9 mouse cellular contexts compared by ENCODE assay signal in the genomic region with DNA sequence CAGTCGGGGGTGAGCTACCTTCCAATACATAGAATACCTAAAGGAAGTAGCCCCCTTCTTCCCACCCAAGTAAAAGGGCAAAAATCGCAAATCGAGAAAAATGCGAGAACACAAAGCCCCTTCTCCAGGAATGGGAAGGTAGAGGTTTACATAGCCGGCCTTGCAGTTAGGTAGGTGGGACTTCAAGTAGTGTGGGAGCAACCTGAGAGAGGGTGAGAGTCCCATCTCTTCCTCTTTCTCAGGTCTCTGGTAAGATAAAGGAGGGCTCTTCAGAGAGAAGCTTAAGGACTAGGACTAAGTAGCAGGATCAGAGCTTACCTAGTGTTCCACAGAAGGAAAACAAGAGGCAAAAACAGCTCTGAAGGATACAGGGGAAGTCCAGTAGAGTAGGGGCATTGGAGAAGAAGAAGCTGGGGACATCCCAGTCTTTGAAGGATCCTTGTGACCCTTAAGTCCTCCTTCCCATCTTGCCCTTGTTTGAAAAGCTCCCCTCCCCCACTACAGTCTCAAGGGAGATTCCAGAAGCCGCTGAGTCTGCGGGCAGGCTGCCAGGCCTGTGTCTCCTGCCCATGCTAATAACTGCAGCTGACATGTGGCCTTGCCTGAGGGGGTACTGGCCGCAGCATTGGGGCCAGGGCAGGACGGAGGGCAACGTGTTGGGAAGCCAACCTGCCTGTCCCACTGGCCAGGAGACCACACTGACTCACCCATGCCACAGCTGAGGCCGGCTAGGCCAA. TPM values are rescaled to one million over a fixed set of nuclear protein-coding genes. Genes with fewer than 3 reads are reported as not detected.
DNase-seq lines count a peak whose midpoint lies in the region; ATAC-seq and TF ChIP-seq lines count a peak whose summit lies in the region.
"Had no signal": no experiment of that assay in that cellular context is flagged by ENCODE, and none has a peak within 500 bp of the region (broad histone marks: within the 10 kb centered on the region; RNA-seq: fewer than 3 reads in every experiment).

No protein-coding gene starts in this region.

- H3K27ac ChIP-seq in heart, embryonic 10.5 days: peak overlapping the region; percentile 83
- peak overlapping the region; percentile 80 for H3K27ac ChIP-seq in lung, embryonic 14.5 days (ENCODE audit: low read depth)
- H3K27ac ChIP-seq in spleen, adult 2 months (ENCODE audit: insufficient read depth, low read length): peak overlapping the region; percentile 96

- H3K36me3 ChIP-seq in heart, embryonic 10.5 days: no peaks in the 10 kb centered on the region
- H3K36me3 ChIP-seq in lung, embryonic 14.5 days (ENCODE audit: insufficient read depth): no peaks in the 10 kb centered on the region
- no peaks in the 10 kb centered on the region for H3K36me3 ChIP-seq in spleen, adult 2 months (ENCODE audit: control insufficient read depth, insufficient read depth, low read length)

- TF ChIP-seq CTCF in lung, embryonic 14.5 days (IDR thresholded peaks at IDR 0.05; ENCODE audit: low read depth): no peak
- TF ChIP-seq CTCF in spleen, adult 2 months (IDR thresholded peaks at IDR 0.05; ENCODE audit: extremely low read depth, insufficient read depth, insufficient read length, insufficient replicate concordance): no peak

- peak overlapping the region; percentile 47; the same call in 1 of the 2 replicates for H3K9ac ChIP-seq in lung, embryonic 14.5 days

- H3K27me3 ChIP-seq in heart, embryonic 10.5 days (ENCODE audit: insufficient read depth, poor library complexity, severe bottlenecking): peaks cover 41% of the 10 kb centered on the region
- H3K27me3 ChIP-seq in lung, embryonic 14.5 days (ENCODE audit: insufficient read depth, low read length): peaks cover 5% of the 10 kb centered on the region
- H3K27me3 ChIP-seq in spleen, adult 2 months (ENCODE audit: control insufficient read depth, insufficient read depth, low read length): no peaks in the 10 kb centered on the region

- ATAC-seq in lung, embryonic 14.5 days (ENCODE audit: insufficient read depth): no peak

- peaks cover 90% of the 10 kb centered on the region for H3K4me1 ChIP-seq in heart, embryonic 10.5 days
- H3K4me1 ChIP-seq in lung, embryonic 14.5 days (ENCODE audit: insufficient read depth): peaks cover 56% of the 10 kb centered on the region
- H3K4me1 ChIP-seq in spleen, adult 2 months (ENCODE audit: control insufficient read depth, insufficient read depth, insufficient read length): peaks cover 37% of the 10 kb centered on the region

- 33% methylated on average over 11 of the region's 11 CpGs for WGBS in heart, embryonic 10.5 days
- 25% methylated on average over 11 of the region's 11 CpGs for WGBS in lung, embryonic 14.5 days
- WGBS in spleen, adult 2 months: 28% methylated on average over 11 of the region's 11 CpGs

- peak overlapping the region; percentile 99 for H3K4me2 ChIP-seq in lung, embryonic 14.5 days

- no peaks in the 10 kb centered on the region for H3K9me3 ChIP-seq in heart, embryonic 10.5 days
- no peaks in the 10 kb centered on the region for H3K9me3 ChIP-seq in lung, embryonic 14.5 days (ENCODE audit: low read depth, low read length)

- TF ChIP-seq POLR2A in spleen, adult 2 months (IDR thresholded peaks at IDR 0.05; ENCODE audit: low read depth, low read length): no peak

- peak overlapping the region; percentile 75 for H3K4me3 ChIP-seq in heart, embryonic 10.5 days
- no peak overlapping the region; the same call in 1 of the 2 replicates for H3K4me3 ChIP-seq in lung, embryonic 14.5 days (ENCODE audit: low read depth, low read length)
- peak overlapping the region; percentile 50; the same call in 1 of the 2 replicates for H3K4me3 ChIP-seq in spleen, adult 2 months (ENCODE audit: extremely low read depth, insufficient read depth, insufficient read length)

- peak; percentile 54 to 64 for DNase-seq in spleen, adult 18-20 months
- DNase-seq in spleen, adult 12 weeks (ENCODE audit: low spot score): no peak
- peak; percentile 43 to 63 for DNase-seq in cerebellum, adult 18-20 months
- DNase-seq in heart, embryonic 10.5 days (ENCODE audit: low spot score): no peak
- peak; percentile 98 for DNase-seq in kidney, adult 9 months
- peak; percentile 93 for DNase-seq in lung, embryonic 14.5 days
- DNase-seq in spleen, adult 2 months (ENCODE audit: low read depth in 1 of 2, low spot score in 2 of 2): peak in 1 of 2 experiments; percentile 53
- DNase-seq in embryo, embryonic 10 days (ENCODE audit: low spot score): no peak

RNA-seq across cellular contexts. Expression of gene Junb, which starts 2.3 kb away (rescaled TPM):
- 9.5 and 11.4 TPM in 2 replicates for polyA plus RNA-seq in heart, embryonic 10.5 days (2016; fragmentation: Nextera tagmentation; extraction: Ambion mirVana)
- 12.8 and 15.4 TPM in 2 replicates for polyA plus RNA-seq in lung, embryonic 14.5 days (2014; fragmentation: Nextera tagmentation; extraction: Ambion mirVana)
- polyA plus RNA-seq in spleen, adult 2 months (2012; rRNA removed): 89.2 and 154 TPM in 2 replicates

RNA-seq across cellular contexts. Expression of gene Hook2, which starts 9.6 kb away (rescaled TPM):
- 8.4 and 14.7 TPM in 2 replicates for polyA plus RNA-seq in heart, embryonic 10.5 days (2016; fragmentation: Nextera tagmentation; extraction: Ambion mirVana)
- 15.2 and 18.0 TPM in 2 replicates for polyA plus RNA-seq in lung, embryonic 14.5 days (2014; fragmentation: Nextera tagmentation; extraction: Ambion mirVana)
- polyA plus RNA-seq in spleen, adult 2 months (2012; rRNA removed): 3.6 and 3.9 TPM in 2 replicates

RNA-seq across cellular contexts. Expression of gene Rnaseh2a, which starts 11.2 kb away (rescaled TPM):
- 104 and 119 TPM in 2 replicates for polyA plus RNA-seq in heart, embryonic 10.5 days (2016; fragmentation: Nextera tagmentation; extraction: Ambion mirVana)
- 117 and 121 TPM in 2 replicates for polyA plus RNA-seq in lung, embryonic 14.5 days (2014; fragmentation: Nextera tagmentation; extraction: Ambion mirVana)
- 34.2 and 35.6 TPM in 2 replicates for polyA plus RNA-seq in spleen, adult 2 months (2012; rRNA removed)

RNA-seq across cellular contexts. Expression of gene Prdx2, which starts 11.4 kb away (rescaled TPM):
- 810 and 835 TPM in 2 replicates for polyA plus RNA-seq in heart, embryonic 10.5 days (2016; fragmentation: Nextera tagmentation; extraction: Ambion mirVana)
- 819 and 843 TPM in 2 replicates for polyA plus RNA-seq in lung, embryonic 14.5 days (2014; fragmentation: Nextera tagmentation; extraction: Ambion mirVana)
- 149 and 164 TPM in 2 replicates for polyA plus RNA-seq in spleen, adult 2 months (2012; rRNA removed)

RNA-seq across cellular contexts. Expression of gene Gm49661, which starts 11.6 kb away (rescaled TPM):
- polyA plus RNA-seq in heart, embryonic 10.5 days (2016; fragmentation: Nextera tagmentation; extraction: Ambion mirVana): not detected in 2 replicates
- polyA plus RNA-seq in lung, embryonic 14.5 days (2014; fragmentation: Nextera tagmentation; extraction: Ambion mirVana): not detected in 2 replicates
- polyA plus RNA-seq in spleen, adult 2 months (2012; rRNA removed): not detected in 2 replicates
- polyA plus RNA-seq: frontal cortex, adult 2 months had no signal

Comparison
In these comparisons a context has a peak if more than half of its experiments do, and no peak if none do; other contexts are left out.
1. DNase-seq: peak in spleen, adult 18-20 months (2 of 2), cerebellum, adult 18-20 months (2 of 2), kidney, adult 9 months (single experiment) and lung, embryonic 14.5 days (single experiment); none in spleen, adult 12 weeks (single experiment), heart, embryonic 10.5 days (single experiment) and embryo, embryonic 10 days (single experiment).
2. Peak in every context shown above with its lines, with median percentiles within 50 percentile points of each other: H3K27ac ChIP-seq.